Mouse (Mus musculus) heart, adult 2 months (tissue): ENCODE results near the gene D1Ertd622e.

ENCODE experiments used
- CTCF ChIP-seq: fragments of 200-600 bp; IDR thresholded peaks from 2 replicates; pipeline ENCODE4 v1.8.1; 2022; ENCODE audit warnings: antibody characterized with exemption, mild to moderate bottlenecking, moderate library complexity
- EP300 ChIP-seq: fragments of 200-500 bp; IDR thresholded peaks from 2 replicates; pipeline ENCODE4 v1.6.1; 2011; ENCODE audit warnings: low read depth, low read length, control low read depth; ENCODE audit not compliant: insufficient read depth

- TF ChIP-seq CTCF = no peak
- no peak for TF ChIP-seq EP300
Measured at GRCm38 (mm10) chr1:97659405-97659804, 2.5 kb downstream of the D1Ertd622e start.
